Mouse (Mus musculus): ENCODE measurements around the gene Tagap1. TPM values are rescaled to one million over a fixed set of nuclear protein-coding genes. Genes with fewer than 3 reads are reported as not detected.
A peak's percentile ranks its signal among the peaks of the same experiment; 100 is the strongest.
"Not testable (repeated sequence)": the region's sequence is repeated elsewhere in the genome, so short reads cannot be mapped to it uniquely, and the experiment has no call there.

Tagap1 gene
- polyA plus RNA-seq, 1 experiment from 2014 or later = 48.1 TPM

DNA sequence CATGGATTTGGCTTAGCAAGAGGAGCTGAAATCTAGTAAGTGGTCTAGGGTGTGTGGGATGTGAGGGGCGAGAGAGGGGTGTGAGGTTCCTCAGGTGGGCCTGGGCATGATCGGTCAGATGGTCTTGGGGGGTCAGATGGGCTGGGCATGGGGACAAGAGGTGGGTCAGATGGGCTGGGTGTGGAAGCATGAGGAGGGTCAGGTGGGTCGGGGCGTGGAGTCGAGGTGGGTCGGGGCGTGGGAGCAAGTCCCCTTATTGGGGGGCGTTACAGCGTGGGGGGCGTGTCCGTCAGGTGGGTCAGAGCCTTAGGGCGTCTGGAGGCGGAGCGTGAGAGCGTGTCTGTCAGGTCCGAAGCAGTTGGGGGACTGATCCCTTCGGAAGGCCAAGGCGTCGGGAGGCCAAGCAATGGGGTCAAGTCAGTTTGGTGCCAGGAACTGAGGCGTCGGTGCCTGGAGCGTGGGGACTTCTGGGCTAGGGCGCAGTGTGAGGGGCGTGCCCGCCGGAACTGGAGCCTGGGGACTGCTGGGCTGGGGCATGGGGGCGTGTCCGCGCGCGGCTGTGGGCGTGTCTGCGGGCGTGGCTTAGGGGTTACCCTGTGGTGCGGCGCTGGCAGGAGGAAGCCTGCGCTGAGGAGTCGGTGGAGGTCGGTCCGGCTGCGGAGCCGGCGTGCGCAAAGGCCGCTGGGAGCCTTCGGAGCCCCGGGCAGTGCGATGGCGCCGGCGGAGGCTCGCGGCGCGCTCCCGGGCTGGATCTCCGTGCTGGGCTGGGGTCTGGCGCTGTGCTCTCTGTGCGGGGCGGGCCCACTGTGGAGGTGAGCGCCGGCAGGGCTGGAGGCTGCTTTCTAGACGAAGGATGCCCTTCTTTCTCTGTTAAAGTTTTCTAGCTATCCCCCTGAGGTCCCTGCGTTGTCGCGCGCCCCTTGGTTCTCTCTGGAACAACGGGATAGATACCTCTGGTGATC lies 17.6 kb upstream of the Tagap1 start, which contains the start of gene Gm49721:
Gene Gm49721, plus strand, starts transcription at position 618 of the 962 bp plus-strand sequence.
- not testable (repeated sequence) for H3K36me3 ChIP-seq; H3K27me3 ChIP-seq; H3K9me3 ChIP-seq; H3K27ac ChIP-seq (replicated peaks); H3K4me1 ChIP-seq
- peak within 1 kb of the TSS; percentile 62 for H3K9ac ChIP-seq (replicated peaks)
- H3K4me3 ChIP-seq = peak within 1 kb of the TSS; percentile 52
- H3K4me2 ChIP-seq (replicated peaks) = peak within 1 kb of the TSS; percentile 63
- ATAC-seq (replicated peaks) = peak; percentile 96
- under 1% methylated on average over 60 of the region's 68 CpGs for WGBS

DNA sequence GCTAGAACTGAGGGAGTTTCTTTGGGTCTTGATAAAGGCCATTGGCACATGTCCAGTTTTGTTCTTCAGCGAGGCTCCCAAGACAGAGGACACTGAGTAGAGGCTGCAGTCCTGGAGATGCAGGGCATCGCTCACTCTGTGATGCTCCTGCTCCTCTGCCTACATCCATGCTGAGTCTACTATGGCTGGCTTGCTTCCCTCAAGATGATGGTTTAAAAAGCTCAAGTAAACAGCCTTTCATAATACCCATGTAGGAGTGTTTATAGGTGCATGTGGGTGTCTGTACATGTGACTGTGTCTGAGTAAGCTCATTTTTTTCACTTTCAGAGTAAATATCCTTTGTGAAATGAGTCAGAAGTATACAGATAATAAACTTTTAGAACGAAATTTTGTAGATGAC lies 14.0 kb upstream of the Tagap1 start:
- not testable (repeated sequence) for H3K4me3 ChIP-seq; H3K9ac ChIP-seq (replicated peaks); H3K4me2 ChIP-seq (replicated peaks); H3K9me3 ChIP-seq; ATAC-seq (replicated peaks); H3K27ac ChIP-seq (replicated peaks); H3K4me1 ChIP-seq; H3K36me3 ChIP-seq; H3K27me3 ChIP-seq
- WGBS = 67% methylated on average over 3 of the region's 3 CpGs

DNA sequence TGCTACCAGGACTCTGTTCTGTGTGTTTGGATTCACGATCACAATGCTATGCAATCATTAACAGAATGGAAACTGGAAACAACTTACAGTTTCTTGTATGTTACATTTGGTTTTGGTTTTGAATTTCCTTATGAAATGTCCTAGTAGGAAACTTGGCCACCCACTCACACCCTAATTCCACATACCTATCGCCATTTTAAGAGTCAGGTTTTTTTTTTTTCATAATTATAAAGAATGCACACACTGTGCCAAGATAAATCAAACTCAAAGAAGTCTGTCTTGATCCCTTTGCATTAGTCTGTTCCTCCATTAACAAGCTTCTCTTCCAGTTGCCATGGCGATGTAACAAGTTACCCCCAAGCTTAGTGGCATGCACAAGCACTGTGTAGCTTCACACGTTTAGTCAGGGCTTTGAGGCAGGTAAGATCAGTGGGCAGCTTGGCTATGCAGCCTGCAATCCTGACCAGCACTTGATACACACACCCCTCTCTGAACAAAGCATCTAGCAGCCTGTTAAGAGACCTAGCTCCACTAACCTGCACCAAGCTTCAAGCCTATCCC lies 12.0 kb upstream of the Tagap1 start:
- H3K9ac ChIP-seq (replicated peaks); ATAC-seq (replicated peaks); H3K27me3 ChIP-seq; H3K4me1 ChIP-seq; H3K27ac ChIP-seq (replicated peaks); H3K36me3 ChIP-seq; H3K4me3 ChIP-seq; H3K4me2 ChIP-seq (replicated peaks); H3K9me3 ChIP-seq: not testable (repeated sequence)
- WGBS = 46% methylated on average over 4 of the region's 4 CpGs

DNA sequence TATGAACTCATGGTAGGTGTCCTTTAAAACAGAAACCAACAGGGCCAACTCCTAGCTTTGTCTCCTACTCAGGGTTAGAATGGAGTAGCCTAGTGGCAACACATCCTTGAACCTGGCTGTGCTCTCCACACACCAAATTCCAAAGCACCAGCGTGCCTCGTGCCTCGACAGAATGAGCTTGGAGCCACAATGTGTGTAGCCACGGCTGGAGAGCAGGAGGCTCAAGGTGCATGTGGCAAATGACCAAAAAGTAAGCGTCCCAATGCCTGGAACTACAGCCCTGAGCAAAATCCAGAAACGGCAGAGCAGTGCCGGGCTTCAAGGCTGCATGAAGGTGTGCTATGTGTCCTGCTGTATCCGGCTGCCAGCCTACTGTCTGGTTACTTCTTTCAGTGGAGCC lies 10.3 kb upstream of the Tagap1 start:
- WGBS = 82% methylated on average over 8 of the region's 8 CpGs
- H3K9me3 ChIP-seq; H3K36me3 ChIP-seq; H3K4me2 ChIP-seq (replicated peaks); H3K4me3 ChIP-seq; H3K27me3 ChIP-seq; ATAC-seq (replicated peaks); H3K4me1 ChIP-seq; H3K27ac ChIP-seq (replicated peaks); H3K9ac ChIP-seq (replicated peaks): not testable (repeated sequence)

DNA sequence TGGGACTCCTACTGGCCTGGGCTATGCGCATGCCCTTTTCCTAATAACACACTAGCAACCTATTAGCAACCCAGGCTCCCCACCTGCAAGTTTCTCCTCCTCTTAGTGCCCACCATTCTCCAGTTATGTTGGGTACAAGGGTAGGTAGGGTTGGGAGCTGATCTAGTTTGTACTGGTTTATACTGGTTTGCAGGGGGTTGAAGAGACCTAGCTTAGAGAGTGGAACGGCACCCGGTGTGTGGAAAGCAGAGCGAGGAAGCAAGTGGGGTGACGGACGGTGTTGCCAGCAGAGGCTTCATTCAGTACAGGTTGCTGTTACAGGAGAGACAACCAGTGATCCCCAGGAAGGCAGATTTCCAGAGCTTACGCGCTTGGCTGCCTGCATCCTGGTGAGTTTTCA lies 9.4 kb upstream of the Tagap1 start, which contains the start of gene Rnaset2b:
Gene Rnaset2b, plus strand, starts transcription at position 301 of the 400 bp plus-strand sequence.
- H3K27me3 ChIP-seq; H3K36me3 ChIP-seq; H3K9me3 ChIP-seq; H3K4me3 ChIP-seq; ATAC-seq (replicated peaks); H3K27ac ChIP-seq (replicated peaks); H3K9ac ChIP-seq (replicated peaks); H3K4me1 ChIP-seq; H3K4me2 ChIP-seq (replicated peaks): not testable (repeated sequence)
- 92% methylated on average over 1 of the region's 8 CpGs for WGBS

DNA sequence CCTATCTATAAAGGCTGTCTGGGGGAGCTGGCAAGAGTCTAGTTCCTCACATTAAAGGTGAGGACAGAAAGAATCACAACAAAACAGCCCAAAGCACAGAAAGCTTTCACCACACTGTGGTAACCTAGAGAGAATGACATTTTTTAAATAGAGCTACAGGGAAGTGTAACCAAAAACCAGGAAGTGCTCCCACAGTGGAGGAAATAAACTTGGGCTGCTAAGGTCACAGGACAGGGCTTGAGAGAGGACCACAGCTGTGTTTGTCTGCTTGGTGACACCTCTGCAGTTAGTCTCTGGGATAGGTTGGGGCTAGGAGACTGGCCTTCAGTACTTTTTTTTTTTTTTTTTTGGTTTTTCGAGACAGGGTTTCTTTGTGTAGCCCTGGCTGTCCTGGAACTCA lies 6.7 kb upstream of the Tagap1 start:
- H3K4me1 ChIP-seq; H3K4me2 ChIP-seq (replicated peaks); ATAC-seq (replicated peaks); H3K4me3 ChIP-seq; H3K9ac ChIP-seq (replicated peaks); H3K27me3 ChIP-seq; H3K36me3 ChIP-seq; H3K9me3 ChIP-seq; H3K27ac ChIP-seq (replicated peaks): not testable (repeated sequence)
- 83% methylated on average over 1 of the region's 1 CpGs for WGBS

DNA sequence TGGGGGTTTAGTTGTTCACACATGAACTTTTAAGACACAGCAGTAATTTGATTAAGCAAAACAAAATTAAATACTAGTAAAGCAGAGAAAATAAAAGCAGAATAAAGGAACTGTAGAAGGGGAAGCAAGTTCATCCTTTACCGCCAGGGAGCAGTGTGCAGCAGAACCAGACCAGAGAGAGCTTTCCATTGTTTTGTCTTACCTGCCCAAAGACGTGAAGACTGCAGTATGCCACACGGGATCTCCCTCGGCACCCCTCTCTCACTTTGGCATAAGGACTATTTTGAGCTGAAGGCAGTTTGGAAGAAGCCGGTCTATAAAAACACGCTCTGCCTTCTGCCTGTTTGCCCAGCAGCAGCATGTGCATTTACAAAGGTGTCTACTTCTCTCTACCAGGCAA lies 4.4 kb upstream of the Tagap1 start:
- not testable (repeated sequence) for H3K27me3 ChIP-seq; H3K4me3 ChIP-seq; H3K9ac ChIP-seq (replicated peaks); H3K4me2 ChIP-seq (replicated peaks); H3K4me1 ChIP-seq; H3K9me3 ChIP-seq; H3K27ac ChIP-seq (replicated peaks); H3K36me3 ChIP-seq; ATAC-seq (replicated peaks)
- 10% methylated on average over 6 of the region's 6 CpGs for whole genome bisulfite sequencing

DNA sequence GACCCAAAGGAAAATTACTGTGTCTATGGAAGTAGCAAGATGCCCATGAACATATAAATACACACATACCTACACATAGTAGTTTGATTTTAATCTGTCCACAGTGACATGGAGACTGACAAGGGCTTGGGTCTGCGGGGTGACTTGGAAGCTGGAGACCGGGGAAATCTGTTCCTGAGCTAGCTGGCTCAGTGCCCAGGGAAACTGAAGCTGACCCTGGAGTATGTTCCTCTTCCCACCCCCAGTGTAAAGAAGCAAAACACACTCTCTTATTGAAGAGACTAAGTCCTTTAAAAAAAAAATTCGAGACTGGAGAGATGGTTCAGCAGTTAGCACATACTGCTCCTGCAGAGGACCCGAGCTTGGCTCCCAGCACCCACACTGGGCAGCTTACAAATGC lies 2.0 kb upstream of the Tagap1 start:
- H3K4me2 ChIP-seq (replicated peaks); H3K4me3 ChIP-seq; H3K9ac ChIP-seq (replicated peaks); H3K9me3 ChIP-seq; H3K27me3 ChIP-seq; H3K4me1 ChIP-seq; H3K36me3 ChIP-seq; H3K27ac ChIP-seq (replicated peaks); ATAC-seq (replicated peaks): not testable (repeated sequence)
- WGBS = 82% methylated on average over 4 of the region's 4 CpGs

DNA sequence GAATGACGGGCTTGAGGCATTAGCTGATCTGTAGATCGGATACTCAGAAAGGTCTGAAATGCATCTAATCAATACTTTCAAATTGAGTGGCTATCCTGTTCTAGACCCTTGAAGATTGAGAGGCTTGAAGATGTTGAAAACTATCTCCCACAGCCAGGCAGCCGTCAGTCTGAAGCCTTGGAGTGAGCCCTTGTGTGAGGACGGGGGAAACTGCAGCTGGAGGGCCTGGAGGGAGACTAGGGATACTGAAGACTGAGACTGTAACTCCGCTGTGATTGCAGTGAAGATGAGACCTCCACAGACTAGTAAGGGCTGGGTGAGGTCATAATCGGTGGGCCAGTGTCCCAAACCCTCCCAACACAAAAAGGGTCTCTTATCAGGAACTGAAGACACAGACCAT lies 1.4 kb upstream of the Tagap1 start:
- 78% methylated on average over 4 of the region's 6 CpGs for WGBS
- H3K9ac ChIP-seq (replicated peaks); ATAC-seq (replicated peaks); H3K36me3 ChIP-seq; H3K27ac ChIP-seq (replicated peaks); H3K4me3 ChIP-seq; H3K4me1 ChIP-seq; H3K27me3 ChIP-seq; H3K4me2 ChIP-seq (replicated peaks); H3K9me3 ChIP-seq: not testable (repeated sequence)

DNA sequence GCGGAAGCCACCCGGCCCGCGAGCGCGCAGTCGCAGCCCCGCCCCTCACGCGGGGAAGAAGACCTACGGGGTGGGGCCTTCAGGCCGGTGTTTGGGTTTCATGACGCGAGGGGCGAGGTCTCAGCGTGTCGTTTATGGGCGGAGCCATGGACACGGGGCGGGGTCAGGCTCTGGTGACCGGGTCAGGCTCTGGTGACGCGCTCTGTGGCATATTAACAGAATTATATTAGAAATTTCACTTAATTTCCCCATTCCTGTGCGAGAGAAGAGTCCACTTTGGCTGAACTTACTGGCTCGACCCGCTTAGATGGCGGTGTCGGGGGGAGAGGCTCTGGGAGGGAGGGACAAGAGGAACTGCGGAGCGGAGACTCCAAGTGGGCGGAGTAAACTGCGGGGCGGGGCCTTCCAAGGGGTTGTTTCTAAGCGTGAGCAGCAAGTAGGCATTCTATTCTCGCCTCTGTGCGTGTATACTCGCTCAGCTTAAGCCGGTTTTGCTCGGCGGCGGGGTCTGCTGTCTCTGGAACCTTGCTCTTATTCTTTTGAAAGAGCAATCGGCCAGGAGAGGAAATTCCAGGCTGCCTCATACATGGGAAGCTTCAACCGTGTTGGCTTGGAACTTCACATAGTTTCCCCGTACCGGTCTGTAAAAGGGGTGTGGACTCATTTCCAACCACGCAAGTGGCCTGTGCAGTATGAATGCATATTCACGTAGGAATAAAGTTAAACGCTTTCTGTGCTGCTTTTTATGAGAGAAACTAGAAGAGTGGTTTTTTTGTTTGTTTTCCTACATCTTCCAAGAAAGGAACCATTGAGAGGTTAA lies 435 bp upstream of the Tagap1 start:
- Histone ChIP-seq H3K27ac (replicated peaks) (0 out of 2 replicates have a peak overlapping the region, but pooled peaks have one; percentile 40), H3K4me3 (peak overlapping the region; percentile 51)

DNA sequence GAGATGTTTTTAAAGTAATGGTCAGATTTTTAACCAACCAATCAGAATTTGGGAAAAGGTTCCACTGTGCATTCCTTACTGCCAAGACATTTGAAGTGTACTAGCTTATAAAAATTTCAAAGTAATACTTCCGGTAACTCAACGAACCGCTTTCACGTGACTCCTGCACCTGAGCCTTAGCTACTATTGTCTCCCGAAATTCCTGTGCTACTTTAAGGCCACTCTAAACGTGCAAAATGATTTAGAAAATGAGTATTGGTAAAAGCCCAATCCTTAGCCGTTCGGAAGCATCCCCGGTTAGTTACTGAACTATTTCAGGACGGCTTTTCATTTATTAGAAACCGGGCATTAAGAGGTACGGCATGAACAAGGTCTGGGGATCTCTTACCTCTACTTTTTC lies 607 bp downstream of the Tagap1 start:
- ATAC-seq (replicated peaks); H3K27ac ChIP-seq (replicated peaks); H3K27me3 ChIP-seq; H3K9me3 ChIP-seq; H3K36me3 ChIP-seq; H3K4me1 ChIP-seq: not testable (repeated sequence)
- Histone ChIP-seq H3K9ac (replicated peaks) (peak overlapping the region; percentile 45; the same call in 1 of the 2 replicates), H3K4me3 (peak overlapping the region; percentile 51), H3K4me2 (replicated peaks) (peak overlapping the region; percentile 42)
- WGBS = 1% methylated on average over 12 of the region's 12 CpGs

More for the DNA sequence above, 435 bp upstream of the Tagap1 start:
- H3K27me3 ChIP-seq; H3K9me3 ChIP-seq; H3K9ac ChIP-seq (replicated peaks); H3K36me3 ChIP-seq; H3K4me1 ChIP-seq: not testable (repeated sequence)
- 1% methylated on average over 21 of the region's 48 CpGs for WGBS
- peak; percentile 96 for ATAC-seq (replicated peaks)
- peak overlapping the region; percentile 41 for H3K4me2 ChIP-seq (replicated peaks)

All from forebrain, embryonic 15.5 days (tissue).